In genomic region chr7:143415070-143415469, GRCm38 (mm10) we compare ENCODE assay signal across 16 mouse cellular contexts. TPM values are rescaled to one million over a fixed set of nuclear protein-coding genes. Genes with fewer than 3 reads are reported as not detected.
DNase-seq lines count a peak whose midpoint lies in the region; ATAC-seq and TF ChIP-seq lines count a peak whose summit lies in the region.
"Had no signal": no experiment of that assay in that cellular context is flagged by ENCODE, and none has a peak within 500 bp of the region (broad histone marks: within the 10 kb centered on the region; RNA-seq: fewer than 3 reads in every experiment).

No protein-coding gene starts in this region.

- H3K4me1 ChIP-seq in lung, embryonic 16.5 days (replicated peaks; ENCODE audit: control insufficient read depth, insufficient read depth, low read length), result no peaks in the 10 kb centered on the region
- no peaks in the 10 kb centered on the region for H3K4me1 ChIP-seq in lung, postnatal 0 days (ENCODE audit: insufficient read depth, low read depth, low read length)
- peaks cover 21% of the 10 kb centered on the region for H3K4me1 ChIP-seq in limb, embryonic 11.5 days (ENCODE audit: control insufficient read depth, insufficient read depth, low read length)

- peak overlapping the region; percentile 18; the same call in 1 of the 2 replicates for H3K9ac ChIP-seq in lung, embryonic 16.5 days (ENCODE audit: low read length)
- no peak overlapping the region for H3K9ac ChIP-seq in lung, postnatal 0 days (replicated peaks; ENCODE audit: low read depth)
- H3K9ac ChIP-seq in limb, embryonic 11.5 days (ENCODE audit: low read length), result no peak overlapping the region
- H3K9ac ChIP-seq: liver, embryonic 13.5 days; stomach, embryonic 15.5 days had no signal

- no peaks in the 10 kb centered on the region for H3K27me3 ChIP-seq in lung, embryonic 16.5 days (ENCODE audit: control insufficient read depth, insufficient read depth, low read depth, low read length)
- no peaks in the 10 kb centered on the region for H3K27me3 ChIP-seq in lung, postnatal 0 days (replicated peaks; ENCODE audit: insufficient read depth, low read length)
- no peaks in the 10 kb centered on the region for H3K27me3 ChIP-seq in limb, embryonic 11.5 days (ENCODE audit: control insufficient read depth, insufficient read depth, low read length)
- H3K27me3 ChIP-seq: liver, embryonic 13.5 days; stomach, embryonic 15.5 days had no signal

- no peak for DNase-seq in gastrocnemius, adult 2 months
- DNase-seq in gastrocnemius, adult 8-10 months (ENCODE audit: low spot score in 2 of 2), result no peak
- no peak for DNase-seq in lung, postnatal 0 days (ENCODE audit: low spot score)
- DNase-seq in limb, embryonic 11.5 days (ENCODE audit: low spot score), result peak; percentile 65
- peak; percentile 74 for DNase-seq in thymus, postnatal 4 days
- DNase-seq in adrenal gland, postnatal 4 days (ENCODE audit: low spot score in 2 of 2), result no peak
- no peak for DNase-seq in frontal cortex, postnatal 25 days (ENCODE audit: low spot score in 2 of 2)
- DNase-seq: B cell, adult 2 months; cerebellum, postnatal 14 days; gastrocnemius, postnatal 10 days; kidney, adult 8-10 months; liver, embryonic 13.5 days; right cerebral cortex, postnatal 4 days had no signal

- no peak for TF ChIP-seq CTCF in gastrocnemius, adult 2 months (IDR thresholded peaks at IDR 0.05)
- TF ChIP-seq CTCF in lung, postnatal 0 days (IDR thresholded peaks at IDR 0.05), result no peak

- peak overlapping the region; percentile 87 for H3K27ac ChIP-seq in gastrocnemius, adult 2 months
- H3K27ac ChIP-seq in lung, embryonic 16.5 days (ENCODE audit: low read length), result no peak overlapping the region
- H3K27ac ChIP-seq in lung, postnatal 0 days (ENCODE audit: low read length), result no peak overlapping the region
- no peak overlapping the region for H3K27ac ChIP-seq in limb, embryonic 11.5 days (replicated peaks; ENCODE audit: low read depth, low read length)
- H3K27ac ChIP-seq: liver, embryonic 13.5 days; macrophage; stomach, embryonic 15.5 days had no signal

- WGBS in lung, embryonic 16.5 days, result 32% methylated on average over 4 of the region's 4 CpGs
- 57% methylated on average over 4 of the region's 4 CpGs for WGBS in lung, postnatal 0 days
- WGBS in limb, embryonic 11.5 days, result 29% methylated on average over 4 of the region's 4 CpGs

- no peak for TF ChIP-seq EP300 in lung, postnatal 0 days (IDR thresholded peaks at IDR 0.05)

- H3K4me3 ChIP-seq in gastrocnemius, adult 2 months, result no peak overlapping the region
- no peak overlapping the region for H3K4me3 ChIP-seq in lung, embryonic 16.5 days (ENCODE audit: low read length)
- no peak overlapping the region for H3K4me3 ChIP-seq in lung, postnatal 0 days (ENCODE audit: low read depth, low read length)
- no peak overlapping the region for H3K4me3 ChIP-seq in limb, embryonic 11.5 days (ENCODE audit: low read depth, low read length)
- H3K4me3 ChIP-seq: liver, embryonic 13.5 days; stomach, embryonic 15.5 days had no signal

- intact Hi-C loops in gastrocnemius, adult 2 months (cut with DNase I), result no loop called here

- no peaks in the 10 kb centered on the region for H3K36me3 ChIP-seq in lung, embryonic 16.5 days (ENCODE audit: control insufficient read depth, insufficient read depth, low read length)
- no peaks in the 10 kb centered on the region for H3K36me3 ChIP-seq in lung, postnatal 0 days (ENCODE audit: insufficient read depth, low read length)
- no peaks in the 10 kb centered on the region for H3K36me3 ChIP-seq in limb, embryonic 11.5 days (ENCODE audit: control insufficient read depth, insufficient read depth, low read length)
- H3K36me3 ChIP-seq: liver, embryonic 13.5 days; stomach, embryonic 15.5 days had no signal

- H3K4me2 ChIP-seq in lung, embryonic 16.5 days (ENCODE audit: low read depth, low read length), result no peak overlapping the region
- no peak overlapping the region for H3K4me2 ChIP-seq in lung, postnatal 0 days (replicated peaks; ENCODE audit: low read depth, low read length)
- H3K4me2 ChIP-seq in limb, embryonic 11.5 days (ENCODE audit: low read depth, severe bottlenecking), result no peak overlapping the region
- H3K4me2 ChIP-seq: liver, embryonic 13.5 days; stomach, embryonic 15.5 days had no signal

- H3K9me3 ChIP-seq in lung, embryonic 16.5 days (ENCODE audit: control insufficient read depth, low read length), result no peaks in the 10 kb centered on the region
- H3K9me3 ChIP-seq in lung, postnatal 0 days (ENCODE audit: low read length), result no peaks in the 10 kb centered on the region
- H3K9me3 ChIP-seq in limb, embryonic 11.5 days (ENCODE audit: control insufficient read depth, low read length), result no peaks in the 10 kb centered on the region
- H3K9me3 ChIP-seq: liver, embryonic 13.5 days; stomach, embryonic 15.5 days had no signal

- ATAC-seq in lung, embryonic 16.5 days (ENCODE audit: low read depth), result no peak
- no peak for ATAC-seq in lung, postnatal 0 days
- peak; percentile 73; the same call in 1 of the 2 replicates for ATAC-seq in limb, embryonic 11.5 days (ENCODE audit: insufficient number of reproducible peaks, low FRiP score, low TSS enrichment, low read depth)

RNA-seq across cellular contexts. Expression of gene Cdkn1c, which starts 45.8 kb away (rescaled TPM):
- total RNA-seq in gastrocnemius, adult 2 months (2021), result 10 to 100 TPM; 23.2 to 23.5 TPM
- 10 to 100 TPM; 14.9 to 27.6 (median 22.9) TPM for total RNA-seq in gastrocnemius, adult 8-10 months (2022)
- polyA plus RNA-seq in lung, embryonic 16.5 days (2015; fragmentation: Nextera tagmentation; extraction: Ambion mirVana), result 434 and 478 TPM in 2 replicates
- polyA plus RNA-seq in lung, postnatal 0 days (2015; fragmentation: Nextera tagmentation; extraction: Ambion mirVana), result 207 and 220 TPM in 2 replicates
- 1,044 and 1,081 TPM in 2 replicates for polyA plus RNA-seq in limb, embryonic 11.5 days (2014; fragmentation: Nextera tagmentation; extraction: Ambion mirVana)
- 1,000 to 10,000 TPM; 1,384 to 1,531 TPM for total RNA-seq in adrenal gland, postnatal 4 days (2021)

RNA-seq across cellular contexts. Expression of gene Slc22a18, which starts 58.5 kb away (rescaled TPM):
- under 1 TPM; 0.17 to 0.20 TPM for total RNA-seq in gastrocnemius, adult 2 months (2021)
- under 1 TPM in 2 of 4 experiments, not detected in 2; 0.32 to 0.56 TPM for total RNA-seq in gastrocnemius, adult 8-10 months (2022)
- 3.5 and 5.4 TPM in 2 replicates for polyA plus RNA-seq in lung, embryonic 16.5 days (2015; fragmentation: Nextera tagmentation; extraction: Ambion mirVana)
- 4.4 and 5.2 TPM in 2 replicates for polyA plus RNA-seq in lung, postnatal 0 days (2015; fragmentation: Nextera tagmentation; extraction: Ambion mirVana)
- polyA plus RNA-seq in limb, embryonic 11.5 days (2014; fragmentation: Nextera tagmentation; extraction: Ambion mirVana), result 0.96 and 0.97 TPM in 2 replicates
- 1 to 10 TPM; 5.5 to 7.0 TPM for total RNA-seq in adrenal gland, postnatal 4 days (2021)

Comparison
In these comparisons a context has a peak if more than half of its experiments do, and no peak if none do; other contexts are left out.
1. DNase-seq: peak in limb, embryonic 11.5 days (single experiment) and thymus, postnatal 4 days (single experiment); none in gastrocnemius, adult 2 months (single experiment), gastrocnemius, adult 8-10 months (0 of 2), lung, postnatal 0 days (single experiment), adrenal gland, postnatal 4 days (0 of 2) and frontal cortex, postnatal 25 days (0 of 2).
2. RNA of gene Cdkn1c, which starts 45.8 kb away (total RNA-seq): 1,384 to 1,531 TPM in adrenal gland, postnatal 4 days; 14.9 to 27.6 TPM in gastrocnemius, adult 8-10 months and 23.2 to 23.5 TPM in gastrocnemius, adult 2 months; every median in the first group is over 10 times any median in the second.
3. RNA of gene Slc22a18, which starts 58.5 kb away (total RNA-seq): 5.5 to 7.0 TPM in adrenal gland, postnatal 4 days; 0.32 to 0.56 TPM in gastrocnemius, adult 8-10 months and 0.17 to 0.20 TPM in gastrocnemius, adult 2 months; every median in the first group is over 4 times any median in the second.